Mouse (Mus musculus): ENCODE data around the gene Fgd3. TPM values are rescaled to one million over a fixed set of nuclear protein-coding genes. Genes with fewer than 3 reads are reported as not detected.

Gene Fgd3
- total RNA-seq, 2 experiments from 2014 or later: 0.93 to 1.3 TPM

DNA sequence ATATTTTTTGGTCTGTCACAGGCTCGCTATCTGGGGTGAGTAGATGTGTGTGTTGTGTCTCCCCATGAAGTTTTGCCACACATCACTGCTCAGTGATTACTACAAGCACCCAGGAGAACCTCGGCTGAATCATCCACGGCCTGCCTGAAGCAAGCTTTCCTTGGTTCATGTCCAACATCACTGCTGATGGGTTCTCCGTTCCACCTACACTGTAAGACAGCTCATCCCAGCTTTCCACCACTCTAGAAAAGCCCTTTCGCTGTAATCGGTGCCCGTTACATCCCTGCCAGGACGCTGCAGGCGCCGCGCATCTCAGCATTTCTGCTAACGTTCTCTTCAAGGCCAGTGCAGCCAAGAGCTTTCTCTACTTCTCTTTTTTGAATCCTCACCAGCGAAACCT lies 67.4 kb downstream of the Fgd3 start:
- intact Hi-C loops (cut with DNase I; ENCODE audit: low total_unique reads): no loop called here
- DNase-seq: no peak

DNA sequence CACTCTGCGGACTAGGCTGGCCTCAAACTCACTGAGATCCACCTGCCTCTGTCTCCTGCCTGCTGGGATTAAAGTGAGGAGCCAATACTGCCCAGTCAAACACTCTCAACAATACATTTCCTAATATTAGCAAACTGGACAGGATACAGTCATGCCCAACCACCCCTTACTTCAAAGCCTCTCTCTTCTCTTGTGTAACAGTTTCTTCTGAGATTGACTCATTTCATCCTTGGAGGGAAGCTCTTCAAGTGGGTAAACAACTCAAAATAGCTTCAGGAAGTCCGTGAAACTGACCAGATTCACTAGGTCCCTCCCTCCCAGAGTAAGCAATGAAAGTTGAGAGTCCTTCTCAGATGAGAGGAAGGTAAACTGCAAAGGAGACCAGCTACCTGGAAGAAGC lies 68.0 kb downstream of the Fgd3 start:
- intact Hi-C loops (cut with DNase I; ENCODE audit: low total_unique reads): no loop called here
- DNase-seq: no peak

DNA sequence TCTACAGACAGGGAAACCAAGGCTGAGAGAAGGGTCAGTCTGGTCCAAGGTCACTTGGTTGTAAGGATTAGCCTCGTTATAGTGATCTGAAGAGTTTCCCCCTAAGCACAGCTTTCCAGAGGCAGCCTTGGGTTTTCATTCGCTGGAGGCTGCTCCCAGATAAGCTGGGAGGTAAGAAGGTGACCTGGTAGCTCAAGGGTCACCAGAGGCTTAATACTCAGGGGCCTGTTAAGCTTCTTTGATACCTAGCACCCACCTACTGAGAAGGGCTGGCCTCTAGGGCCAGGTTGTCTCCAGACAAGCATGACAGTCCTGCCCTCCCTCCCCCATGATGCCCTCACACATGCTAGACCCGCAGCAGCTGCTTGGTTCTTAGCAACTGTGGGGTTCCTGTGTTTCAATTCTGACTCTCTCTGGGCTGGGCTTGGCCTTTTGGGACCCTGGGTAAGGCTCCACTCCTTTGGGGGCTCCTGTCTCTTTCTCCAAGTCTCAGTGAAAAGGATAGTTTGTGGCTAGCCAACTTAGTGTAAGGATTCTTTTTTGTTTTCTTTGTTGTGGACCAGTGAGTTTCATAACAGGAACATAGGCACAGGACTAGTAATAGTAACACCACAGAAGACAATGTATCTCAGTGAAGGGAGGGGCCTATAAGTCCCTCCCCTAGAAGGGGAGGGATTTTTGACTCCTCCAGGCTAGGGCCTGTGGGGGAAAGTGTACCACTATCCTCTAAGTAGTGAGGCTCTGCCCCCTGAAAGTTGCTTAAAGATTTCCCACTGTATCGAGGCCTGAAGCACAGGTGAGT lies 69.2 kb downstream of the Fgd3 start:
- intact Hi-C loops (cut with DNase I; ENCODE audit: low total_unique reads): no loop called here
- DNase-seq: no peak

DNA sequence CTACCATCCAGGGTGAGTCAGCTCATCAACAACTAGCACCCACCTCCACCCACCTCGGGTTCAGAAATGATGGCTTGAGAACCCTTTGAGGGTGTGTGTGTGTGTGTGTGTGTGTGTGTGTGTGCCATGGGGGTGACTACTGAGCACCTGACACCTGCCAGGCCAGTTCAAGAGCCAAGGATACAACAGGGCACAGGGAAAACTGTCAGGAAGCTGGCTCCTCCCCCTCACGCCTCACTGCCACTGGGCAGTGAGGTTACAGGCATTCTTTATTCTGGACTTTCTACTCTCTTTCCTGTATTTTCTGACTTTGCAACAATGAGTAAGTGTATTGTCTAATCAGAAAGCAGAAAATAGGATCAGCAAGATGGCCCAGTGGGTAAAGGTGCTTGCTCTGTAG lies 70.5 kb downstream of the Fgd3 start:
- DNase-seq: no peak
- intact Hi-C loops (cut with DNase I; ENCODE audit: low total_unique reads): no loop called here

DNA sequence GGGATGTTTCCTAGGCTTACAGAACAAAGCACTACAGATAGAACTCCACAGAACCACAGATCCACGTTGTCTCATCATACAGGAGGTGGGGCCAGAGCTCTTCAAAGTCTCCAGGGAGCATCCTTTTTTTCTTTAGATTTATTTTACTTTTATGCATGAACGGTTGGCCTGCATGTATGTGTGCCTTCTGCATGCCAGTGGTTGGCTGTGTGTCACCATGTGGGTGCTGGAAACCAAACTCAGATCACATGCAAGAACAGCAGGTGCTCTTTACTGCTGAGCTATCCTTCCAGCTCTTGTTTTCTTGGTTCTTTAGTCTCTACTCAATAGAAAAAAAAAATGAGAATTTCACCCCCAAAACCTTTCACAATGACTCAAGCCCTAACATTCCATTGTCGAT lies 71.2 kb downstream of the Fgd3 start:
- intact Hi-C loops (cut with DNase I; ENCODE audit: low total_unique reads): no loop called here
- DNase-seq: no peak

DNA sequence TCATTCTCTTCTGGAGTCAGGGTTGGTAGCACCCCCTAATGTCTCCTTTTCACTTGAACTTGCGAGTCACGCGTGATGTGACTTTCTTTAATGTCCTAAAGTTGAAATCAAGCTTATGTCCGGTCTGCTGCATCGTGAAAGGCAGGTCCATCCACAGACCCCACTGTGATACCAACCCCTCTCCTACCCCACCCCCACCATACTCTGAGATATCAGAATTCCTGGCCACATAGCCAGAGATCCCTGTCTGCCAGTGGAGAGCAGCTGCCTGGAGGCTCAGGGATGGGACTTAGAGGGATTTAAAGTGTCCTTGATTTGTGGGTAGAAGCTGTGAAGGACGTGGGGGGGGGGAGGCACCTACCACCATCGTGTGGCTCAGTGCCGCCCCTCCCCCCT lies 71.6 kb downstream of the Fgd3 start, which contains the start of gene Susd3:
Susd3 (minus strand) TSS at position 240 of the 396 bp plus-strand sequence.
- intact Hi-C loops (cut with DNase I; ENCODE audit: low total_unique reads): no loop called here
- no peak for DNase-seq

DNA sequence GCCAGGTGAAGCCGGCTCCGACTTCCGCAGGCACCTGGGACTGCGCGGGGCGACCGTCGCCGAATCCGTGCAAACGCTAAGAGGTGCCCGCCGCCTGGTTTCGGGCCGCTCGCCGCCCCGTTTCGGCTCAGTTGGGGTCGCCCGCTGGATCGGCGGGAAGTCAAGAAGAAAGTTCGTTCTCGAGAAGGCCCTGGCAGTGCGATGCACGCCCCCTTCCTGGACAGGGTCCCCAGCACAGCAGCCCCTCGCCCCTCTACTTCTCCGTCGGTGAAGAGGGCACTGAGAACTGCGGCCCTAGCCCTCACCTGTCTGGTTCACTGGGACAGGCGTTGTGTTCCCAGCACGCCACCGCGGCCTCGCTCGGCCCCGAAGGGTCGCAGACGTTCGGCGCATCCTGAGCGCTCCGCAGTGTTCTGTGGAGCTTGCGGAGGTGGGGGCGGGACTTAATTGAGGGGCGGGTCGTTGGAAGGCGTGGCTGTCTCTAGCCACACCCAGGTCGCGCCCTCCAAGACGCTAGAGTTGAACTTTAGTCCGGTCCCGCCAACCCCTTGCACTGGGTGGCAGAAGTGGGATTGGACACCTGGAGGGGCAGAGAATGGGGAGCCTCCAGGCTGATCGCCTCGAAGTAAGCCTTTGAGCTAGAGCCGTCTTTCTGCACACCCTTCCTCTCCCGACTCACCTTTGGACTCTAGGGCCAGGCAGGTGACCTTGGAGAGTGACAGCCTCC lies 72.2 kb downstream of the Fgd3 start:
- no peak for DNase-seq
- intact Hi-C loops (cut with DNase I; ENCODE audit: low total_unique reads): no loop called here

DNA sequence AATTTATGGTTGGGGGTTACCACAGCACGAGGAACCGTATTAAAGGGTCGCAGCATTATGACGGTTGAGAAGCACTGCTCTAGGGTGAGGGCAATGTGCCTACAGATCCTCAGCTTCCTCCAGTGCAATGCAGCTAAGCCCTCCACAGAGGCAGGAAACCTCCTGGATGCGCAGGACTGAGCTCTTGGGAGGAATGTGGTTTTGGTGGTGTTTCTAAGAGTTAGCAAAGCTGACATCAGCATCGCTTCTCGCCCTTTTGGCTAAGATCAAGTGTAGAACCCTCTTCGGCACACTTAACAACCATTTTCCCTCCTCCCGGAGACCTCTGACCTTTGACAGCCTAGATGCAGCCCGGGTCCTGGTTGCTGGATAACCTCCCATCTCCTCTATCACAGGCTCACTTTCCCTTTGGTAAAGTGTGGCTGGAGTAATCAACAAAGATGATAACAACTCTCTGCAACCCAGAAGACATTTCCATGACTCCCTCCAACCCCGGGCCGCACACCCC lies 72.8 kb downstream of the Fgd3 start:
- intact Hi-C loops (cut with DNase I; ENCODE audit: low total_unique reads): no loop called here
- DNase-seq: no peak

DNA sequence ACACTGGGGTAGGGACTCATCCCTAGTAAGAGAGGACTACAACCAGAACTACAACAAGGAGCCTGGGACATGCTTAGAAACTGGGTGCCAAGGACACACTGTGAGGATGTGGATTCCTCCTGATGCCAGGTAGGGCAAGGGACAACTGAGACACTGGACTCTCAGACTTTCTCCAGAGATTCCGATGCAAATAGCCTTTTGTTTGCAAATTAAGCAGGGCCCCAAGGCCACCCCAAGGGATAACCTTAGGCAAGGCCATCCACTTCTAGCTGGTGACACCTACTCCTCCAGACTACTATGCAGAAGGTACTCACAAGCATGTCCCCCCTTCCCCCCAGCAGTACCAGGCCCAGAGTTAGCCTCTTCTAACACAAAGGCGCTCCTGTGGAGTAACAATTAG lies 73.5 kb downstream of the Fgd3 start:
- no peak for DNase-seq
- intact Hi-C loops (cut with DNase I; ENCODE audit: low total_unique reads): no loop called here

DNA sequence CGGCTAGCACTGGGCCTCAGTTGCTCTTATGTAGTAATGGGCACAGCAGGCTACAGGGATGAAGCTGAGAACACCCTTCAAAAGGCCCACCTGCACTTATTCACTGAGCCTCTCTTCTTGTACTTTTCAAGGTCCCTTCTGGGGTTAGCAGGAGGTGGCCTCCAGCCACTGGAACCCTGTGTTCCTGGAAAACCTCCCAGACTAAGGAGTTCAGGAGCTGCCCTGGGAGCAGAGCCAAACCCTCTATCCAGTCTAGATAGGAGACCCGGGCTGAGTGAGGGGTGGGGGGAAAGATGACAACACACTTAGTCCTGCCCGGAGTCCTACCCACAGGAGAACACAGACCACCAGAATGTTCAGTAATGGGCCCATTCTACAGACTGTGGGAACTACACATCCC lies 74.1 kb downstream of the Fgd3 start:
- intact Hi-C loops (cut with DNase I; ENCODE audit: low total_unique reads): no loop called here
- DNase-seq: no peak

DNA sequence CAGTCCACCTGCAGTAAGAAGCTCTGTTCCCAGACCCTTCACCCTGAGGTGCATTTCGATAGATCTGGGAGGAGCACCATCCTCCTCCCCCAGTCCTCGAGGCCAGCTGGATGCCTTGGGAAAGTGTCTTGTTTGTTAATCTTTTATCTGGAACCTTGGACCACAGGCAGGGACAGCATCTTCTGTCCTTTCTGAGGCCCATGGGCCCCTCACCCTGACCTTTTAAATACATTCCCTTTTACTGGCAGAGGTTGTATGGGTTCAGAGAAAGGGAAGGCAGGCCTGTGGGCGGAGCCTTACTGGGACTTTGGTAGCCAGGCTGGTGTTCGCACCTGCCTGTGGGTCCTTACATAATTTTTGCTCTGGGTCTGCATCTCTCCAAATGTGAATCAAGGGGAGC lies 74.9 kb downstream of the Fgd3 start:
- no peak for DNase-seq
- intact Hi-C loops (cut with DNase I; ENCODE audit: low total_unique reads): no loop called here

DNA sequence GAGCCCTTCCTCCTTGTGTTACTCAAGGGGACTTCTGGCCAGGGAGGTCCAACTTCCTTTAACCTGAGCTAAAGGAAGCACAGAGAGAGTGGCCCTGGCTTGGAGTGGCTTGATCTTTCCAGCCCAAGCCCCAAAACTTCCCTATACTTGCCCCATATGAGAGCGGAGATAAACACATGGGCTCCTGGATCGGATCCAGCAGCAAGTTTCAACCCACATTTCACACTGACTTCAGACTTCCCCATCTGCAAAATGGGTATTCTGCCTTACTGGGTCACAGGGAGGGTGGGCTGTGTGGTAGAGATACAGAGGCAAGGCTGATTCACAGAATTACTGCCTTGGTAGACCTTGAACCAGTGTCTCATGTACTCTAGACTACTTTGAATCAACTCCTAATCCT lies 76.6 kb downstream of the Fgd3 start:
- intact Hi-C loops (cut with DNase I; ENCODE audit: low total_unique reads): no loop called here
- no peak for DNase-seq

DNA sequence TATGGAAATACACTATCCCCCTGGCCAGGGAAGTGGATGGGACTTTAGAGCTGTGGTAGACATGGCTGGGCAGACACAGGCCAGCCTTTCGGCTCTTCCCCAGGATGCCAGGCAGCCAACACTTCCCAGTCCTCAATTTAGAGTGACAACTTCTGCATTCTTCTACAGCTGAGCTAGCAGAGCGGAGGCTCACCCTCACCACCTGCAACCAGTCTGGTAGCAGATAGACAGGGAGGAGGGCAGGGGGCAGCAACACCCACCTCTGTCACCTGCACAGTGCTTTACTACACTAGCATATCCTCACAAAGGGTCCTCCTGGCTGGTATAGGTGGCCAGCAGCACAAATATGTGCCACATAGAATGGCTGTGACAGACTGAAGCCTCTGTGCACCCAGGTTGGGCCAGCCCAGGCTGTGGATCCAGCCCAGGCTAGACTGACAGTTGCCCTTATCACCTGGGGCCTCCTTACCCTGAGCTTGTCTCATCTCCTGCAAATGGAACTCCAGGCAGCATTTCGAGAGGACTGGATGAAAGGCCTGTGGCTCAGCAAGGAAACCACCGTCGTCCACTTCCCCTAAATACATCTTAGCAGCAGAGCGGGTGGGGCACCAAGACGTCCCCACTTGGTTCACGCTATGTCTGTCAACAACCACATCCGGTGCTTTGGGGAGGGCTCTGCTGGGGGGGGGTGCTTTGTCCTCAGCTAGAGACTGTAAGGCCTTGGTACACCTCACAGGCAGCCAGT lies 77.6 kb downstream of the Fgd3 start:
- intact Hi-C loops (cut with DNase I; ENCODE audit: low total_unique reads): no loop called here

DNA sequence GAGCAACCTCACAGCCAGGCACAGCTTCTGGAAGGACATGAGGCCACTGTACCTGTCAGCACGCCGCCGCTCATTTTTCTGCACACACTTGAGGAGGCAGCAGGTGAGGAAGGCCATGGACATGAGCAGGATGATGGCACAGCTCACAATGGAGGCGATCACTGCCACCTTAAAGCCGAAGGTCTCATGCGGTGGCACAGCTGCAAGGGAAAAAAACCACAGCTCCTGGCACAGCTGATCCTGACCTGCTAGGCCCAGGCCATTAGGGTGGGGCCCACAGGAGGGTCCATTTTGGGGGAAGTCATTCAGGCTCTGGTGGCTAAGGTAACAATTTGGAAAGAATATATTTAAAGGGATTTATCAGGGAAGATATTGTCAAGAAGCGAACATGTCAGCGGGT lies 81.4 kb downstream of the Fgd3 start:
- DNase-seq: no peak
- intact Hi-C loops (cut with DNase I; ENCODE audit: low total_unique reads): no loop called here

More for the DNA sequence above, 77.6 kb downstream of the Fgd3 start:
- DNase-seq: no peak

DNA sequence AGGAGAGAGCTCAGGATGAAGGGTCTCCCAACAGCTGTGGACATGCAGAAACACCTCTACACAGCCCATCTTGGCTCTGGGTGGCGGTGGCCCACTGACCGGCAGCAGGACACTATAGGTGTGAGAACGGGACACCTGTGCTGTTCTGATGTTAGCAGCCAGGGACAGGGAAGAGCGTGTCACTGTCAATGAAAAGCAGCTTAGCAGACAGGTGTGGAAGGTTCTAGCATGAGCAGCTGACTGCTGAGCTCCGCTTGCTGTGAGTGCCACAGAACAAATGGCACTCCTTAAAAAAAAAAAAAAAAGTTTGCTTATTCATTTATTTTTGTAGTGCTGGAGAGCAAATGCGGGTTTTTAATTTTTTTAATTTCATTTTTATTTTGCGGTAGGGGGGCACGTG lies 82.5 kb downstream of the Fgd3 start:
- DNase-seq: no peak
- intact Hi-C loops (cut with DNase I; ENCODE audit: low total_unique reads): no loop called here

DNA sequence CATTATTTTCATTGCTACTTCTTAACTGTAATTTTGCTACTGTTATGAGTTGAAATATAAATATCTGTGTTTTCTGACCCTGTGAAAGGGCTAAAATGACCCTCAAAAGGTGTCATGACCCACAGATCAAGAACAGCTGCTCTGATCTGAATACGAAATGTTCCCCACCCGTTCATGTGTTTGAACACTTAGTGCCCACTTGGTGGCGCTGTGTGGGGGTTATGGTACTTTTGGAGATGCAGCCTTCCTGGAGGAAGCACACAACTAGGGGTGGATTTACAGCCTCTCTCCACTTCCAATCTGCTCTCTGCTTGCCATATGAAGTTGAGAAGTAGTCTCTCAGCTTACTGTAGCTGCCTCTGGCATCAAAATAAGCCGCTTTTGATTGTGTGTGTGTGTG lies 85.4 kb downstream of the Fgd3 start:
- DNase-seq: no peak
- intact Hi-C loops (cut with DNase I; ENCODE audit: low total_unique reads): no loop called here

DNA sequence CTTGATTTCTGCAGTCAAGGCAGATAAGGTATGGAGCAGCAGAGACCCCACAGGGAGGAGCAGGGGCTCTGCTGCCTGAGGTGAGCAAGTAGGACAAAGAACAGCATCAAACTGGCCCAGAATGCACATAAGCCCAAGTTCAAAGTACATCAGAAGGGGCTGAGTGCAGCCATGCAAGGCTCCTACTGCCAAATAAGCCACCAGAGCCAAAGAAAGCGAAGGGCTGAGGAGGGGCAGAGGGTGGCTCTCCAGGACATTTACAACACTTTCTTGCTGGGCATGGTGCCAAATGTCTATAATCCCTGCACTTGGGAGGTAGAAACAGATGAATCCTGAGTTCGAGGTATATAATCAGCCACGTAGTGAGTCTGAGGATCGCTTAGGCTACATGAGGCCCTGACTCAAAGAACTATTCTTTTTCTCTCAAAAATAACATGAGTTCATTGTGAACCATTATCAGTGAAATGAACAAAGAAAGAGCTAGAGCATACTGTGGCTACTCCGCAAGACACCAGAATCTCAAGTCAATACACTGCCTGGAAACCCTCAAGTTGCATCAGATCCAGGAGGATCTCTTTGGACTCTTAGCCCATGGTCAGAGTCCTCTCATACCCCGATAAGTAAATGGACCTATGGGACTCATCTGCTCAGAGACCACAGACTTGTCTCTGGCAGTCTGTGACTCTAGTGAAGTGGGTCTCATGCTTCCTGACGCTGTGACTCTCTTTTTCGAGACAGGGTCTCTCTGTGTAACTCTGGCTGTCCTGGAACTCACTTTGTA lies 86.1 kb downstream of the Fgd3 start:
- intact Hi-C loops (cut with DNase I; ENCODE audit: low total_unique reads): no loop called here
- no peak for DNase-seq

DNA sequence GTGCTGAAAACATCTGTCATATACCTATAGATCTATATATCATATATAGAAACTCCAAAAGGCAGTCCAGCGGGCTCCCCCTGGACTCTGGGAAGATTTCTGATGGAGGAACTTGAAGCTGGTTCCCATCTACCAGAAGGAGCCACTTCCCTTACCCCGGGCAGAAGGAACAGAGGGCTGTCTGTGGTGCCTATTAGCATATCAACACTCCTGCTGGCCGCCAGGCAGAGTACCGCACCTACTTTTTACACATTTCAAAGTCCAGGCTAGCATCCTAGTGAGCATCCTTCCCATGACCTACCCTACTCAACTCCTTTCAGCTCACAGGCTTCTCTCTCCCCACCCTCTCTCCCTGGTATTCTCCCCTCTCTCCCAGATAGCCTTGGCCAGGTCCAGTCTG lies 94.5 kb downstream of the Fgd3 start:
- no peak for DNase-seq
- intact Hi-C loops (cut with DNase I; ENCODE audit: low total_unique reads): no loop called here

DNA sequence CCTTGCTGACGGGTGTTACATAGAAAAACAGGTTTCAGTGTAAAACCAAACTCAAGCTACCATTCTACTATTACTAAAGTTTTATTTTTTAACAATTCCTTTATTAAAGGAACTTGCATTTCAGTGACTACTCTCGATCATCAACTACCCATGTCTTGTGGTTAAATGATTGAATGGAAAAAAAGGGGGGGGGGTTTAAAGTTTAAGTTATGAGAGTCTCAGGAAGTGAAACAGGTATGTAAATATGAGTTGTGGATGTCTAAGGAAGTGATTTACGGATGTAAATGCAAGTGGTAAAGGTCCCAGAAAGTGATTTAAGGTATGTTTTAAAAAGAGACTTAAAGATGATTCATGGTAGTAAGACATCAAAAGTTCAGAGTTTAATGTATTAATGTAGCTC lies 95.0 kb downstream of the Fgd3 start:
- intact Hi-C loops (cut with DNase I; ENCODE audit: low total_unique reads): no loop called here
- no peak for DNase-seq

DNA sequence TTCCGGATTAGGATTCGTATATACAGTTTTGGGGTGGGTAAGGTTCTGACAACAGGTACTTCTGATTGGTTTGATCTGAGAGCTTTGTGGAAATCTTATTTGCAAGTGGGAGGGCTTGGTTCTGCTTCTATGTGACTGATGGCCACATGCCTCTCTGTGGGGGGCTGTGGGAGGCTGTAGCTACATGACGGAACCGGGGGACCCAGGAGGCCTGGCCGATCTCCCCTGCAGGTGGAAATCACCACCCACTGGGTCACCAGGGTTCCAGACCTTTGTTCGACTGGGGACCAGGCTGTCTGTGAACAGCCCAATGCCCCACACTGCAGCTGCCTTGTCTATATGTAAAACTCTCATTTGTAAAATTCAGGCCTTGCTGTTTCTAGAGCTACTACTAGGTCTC lies 95.4 kb downstream of the Fgd3 start:
- DNase-seq: no peak
- intact Hi-C loops (cut with DNase I; ENCODE audit: low total_unique reads): no loop called here

Measured in gastrocnemius, postnatal 14 days (tissue).